Mouse (Mus musculus): ENCODE data around the gene Sft2d2.

DNA sequence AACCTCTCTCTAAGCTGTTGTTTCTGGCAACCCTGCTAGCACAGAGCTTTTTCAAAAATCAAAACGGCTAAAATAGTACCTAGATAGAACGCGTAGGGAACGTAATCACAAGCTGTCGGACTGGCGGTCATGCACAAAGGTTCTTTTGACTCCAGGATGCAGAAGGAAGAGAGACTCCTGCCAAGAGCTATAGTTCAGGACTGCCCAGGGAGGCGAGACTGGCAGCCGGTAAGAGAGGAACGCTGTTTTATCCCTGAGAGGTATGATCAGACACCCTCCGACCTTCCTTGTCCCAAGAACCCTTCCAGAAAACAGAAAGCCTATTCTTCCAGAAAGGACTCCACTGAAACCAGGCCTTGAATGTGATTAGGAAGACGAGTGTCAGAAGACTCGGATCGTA lies 2.6 kb downstream of the Sft2d2 start:
- no peak for TF ChIP-seq CTCF (IDR thresholded peaks at IDR 0.05; ENCODE audit: control insufficient read depth, insufficient read depth, insufficient replicate concordance, low read depth, low read length)
- TF ChIP-seq POLR2A (IDR thresholded peaks at IDR 0.05; ENCODE audit: control insufficient read depth, low read depth, low read length), result no peak
